Mouse (Mus musculus) midbrain, embryonic 11.5 days (tissue): ENCODE measurements around the gene Asgr1. TPM values are rescaled to one million over a fixed set of nuclear protein-coding genes. Genes with fewer than 3 reads are reported as not detected.

Experiments used
- ATAC-seq: fragments of 200-750 bp; cut with Nextera tagmentation; 2 replicates; pipeline ENCODE4 v1.8.0; 2017; ENCODE audit warnings: moderate TSS enrichment, moderate library complexity; ENCODE audit not compliant: low FRiP score
- DNase-seq: peaks from one replicate; pipeline ENCODE4 v3.0.0; 2015; ENCODE audit warnings: low spot score; ENCODE audit errors: missing footprints
- H3K27ac ChIP-seq: fragments of 300-500 bp; sonication (generic); 2 replicates; pipeline ENCODE4 v1.5.1; 2014; ENCODE audit warnings: low read depth, low read length
- H3K27me3 ChIP-seq: fragments of 300-500 bp; sonication (generic); 2 replicates; pipeline ENCODE4 v1.6.1; 2014; ENCODE audit warnings: mild to moderate bottlenecking, low read length, moderate library complexity, mixed read lengths; ENCODE audit not compliant: control insufficient read depth, insufficient read depth
- H3K36me3 ChIP-seq: fragments of 300-500 bp; sonication (generic); 2 replicates; pipeline ENCODE4 v1.6.1; 2014; ENCODE audit warnings: mild to moderate bottlenecking, low read length, moderate library complexity, mixed read lengths; ENCODE audit not compliant: control insufficient read depth, insufficient read depth
- H3K4me1 ChIP-seq: fragments of 300-500 bp; sonication (generic); 2 replicates; pipeline ENCODE4 v1.6.1; 2014; ENCODE audit warnings: low read length; ENCODE audit not compliant: control insufficient read depth, insufficient read depth
- H3K4me2 ChIP-seq: fragments of 300-500 bp; sonication (generic); 2 replicates; pipeline ENCODE4 v1.6.1; 2014; ENCODE audit warnings: mild to moderate bottlenecking, moderate library complexity
- H3K4me3 ChIP-seq: fragments of 300-500 bp; sonication (generic); 2 replicates; pipeline ENCODE4 v1.5.1; 2014; ENCODE audit warnings: low read depth, low read length
- H3K9ac ChIP-seq: fragments of 300-500 bp; sonication (generic); 2 replicates; pipeline ENCODE4 v1.6.1; 2014; ENCODE audit warnings: low read length
- H3K9me3 ChIP-seq: fragments of 300-500 bp; sonication (generic); 2 replicates; pipeline ENCODE4 v1.6.1; 2016; ENCODE audit warnings: low read length; ENCODE audit not compliant: control insufficient read depth
- WGBS: fragments of 180-500 bp; shearing (Covaris S2); extraction: QIAGEN DNeasy Blood & Tissue Kit; methylation state at CpG from one replicate; pipeline ENCODE4 v1.1.7; 2014; 5-methylcytosine and 5-hydroxymethylcytosine counted together
- microRNA counts: library from miRNA; unstranded; fragments of <30 nt; microRNA quantifications from one replicate; lab custom pipeline; 2015
- microRNA-seq: library from miRNA; unstranded; fragments of <30 nt; microRNA quantifications from one replicate; pipeline ENCODE4, GENCODE M21; 2017
- polyA plus RNA-seq: library from polyadenylated mRNA; unstranded; fragments of >200 nt; fragmentation: Nextera tagmentation; extraction: Ambion mirVana; gene quantifications from 2 replicates; pipeline ENCODE4 v1.2.1, GENCODE M21; 2014

Asgr1 gene
- polyA plus RNA-seq, 1 experiment from 2014 or later: 0.23 TPM

DNA sequence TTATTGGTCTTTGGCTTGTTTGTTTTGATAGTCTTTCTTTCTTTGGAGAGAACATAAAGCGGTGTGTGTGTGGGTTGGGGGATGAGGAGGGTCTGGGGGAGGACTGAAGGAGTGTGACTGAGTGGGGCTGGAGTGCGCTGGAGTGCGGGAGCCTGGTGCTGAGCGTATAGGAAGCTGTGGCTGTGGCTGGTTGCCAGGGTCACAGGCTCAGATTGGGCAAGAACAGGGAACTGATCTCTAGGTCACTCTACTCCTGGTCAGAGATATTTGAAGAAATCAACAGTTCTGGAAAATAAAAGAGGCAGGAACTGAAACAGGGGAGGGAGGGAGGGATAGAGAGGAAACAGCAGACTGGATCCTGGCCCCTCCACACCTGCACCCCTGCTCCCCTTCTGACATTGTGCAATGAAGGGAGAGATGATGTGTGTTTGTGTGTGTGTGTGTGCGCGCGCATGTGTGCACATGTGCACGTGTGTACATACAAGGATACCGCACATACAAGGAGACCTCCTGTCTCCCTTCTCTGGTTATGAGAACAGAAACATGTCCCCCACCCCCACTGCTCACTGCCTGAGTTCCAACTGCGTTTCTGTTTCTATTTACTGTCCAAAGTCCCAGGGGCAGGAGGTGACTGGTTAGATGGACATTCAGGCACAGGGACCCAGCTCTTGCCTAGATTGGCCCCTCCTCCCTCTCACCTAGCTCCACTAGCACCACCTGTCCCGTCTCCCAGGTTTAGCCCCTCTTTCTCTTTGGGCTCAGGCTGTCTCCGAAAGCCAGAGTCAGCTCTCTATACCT, 38.3 kb downstream of the Asgr1 start, which contains the start of gene Asgr2:
Asgr2 (plus strand) TSS at position 659 of the 798 bp plus-strand sequence.
- no peak within 1 kb of the TSS for H3K4me3 ChIP-seq
- H3K27me3 ChIP-seq: no peaks in the 10 kb centered on the region
- H3K4me2 ChIP-seq: no peak within 1 kb of the TSS
- no peaks in the 10 kb centered on the region for H3K36me3 ChIP-seq
- DNase-seq: no peak
- H3K9me3 ChIP-seq: no peaks in the 10 kb centered on the region
- WGBS: 78% methylated on average over 12 of the region's 12 CpGs
- no peak for ATAC-seq
- H3K27ac ChIP-seq: no peak within 1 kb of the TSS
- H3K4me1 ChIP-seq: no peaks in the 10 kb centered on the region
- no peak within 1 kb of the TSS for H3K9ac ChIP-seq

DNA sequence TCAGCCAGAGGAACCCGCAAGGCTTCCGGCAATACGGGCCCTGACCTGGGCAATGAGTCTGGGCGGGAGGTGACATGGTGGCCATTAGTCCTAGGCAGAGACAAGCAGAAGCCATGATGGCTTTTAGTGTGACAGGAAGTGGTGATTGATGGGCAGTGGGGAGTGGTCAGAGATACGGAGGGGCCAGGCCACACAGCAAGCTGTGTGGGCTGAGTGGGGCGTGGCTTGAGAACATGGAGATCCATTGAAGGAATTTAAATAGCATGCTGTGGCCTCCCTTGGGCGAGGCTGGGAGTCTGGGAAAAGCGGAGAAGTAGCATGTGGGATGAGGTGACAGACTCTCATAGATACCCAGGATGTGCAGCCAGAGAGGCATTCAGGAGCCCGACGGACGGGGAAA, 43.5 kb downstream of the Asgr1 start:
- Histone ChIP-seq H3K4me2 (no peak overlapping the region), H3K27ac (no peak overlapping the region), H3K36me3 (no peaks in the 10 kb centered on the region), H3K27me3 (no peaks in the 10 kb centered on the region), H3K9ac (no peak overlapping the region), H3K9me3 (no peaks in the 10 kb centered on the region), H3K4me3 (no peak overlapping the region), H3K4me1 (no peaks in the 10 kb centered on the region)
- 81% methylated on average over 11 of the region's 11 CpGs for WGBS
- ATAC-seq (no peak), DNase-seq (no peak)

DNA sequence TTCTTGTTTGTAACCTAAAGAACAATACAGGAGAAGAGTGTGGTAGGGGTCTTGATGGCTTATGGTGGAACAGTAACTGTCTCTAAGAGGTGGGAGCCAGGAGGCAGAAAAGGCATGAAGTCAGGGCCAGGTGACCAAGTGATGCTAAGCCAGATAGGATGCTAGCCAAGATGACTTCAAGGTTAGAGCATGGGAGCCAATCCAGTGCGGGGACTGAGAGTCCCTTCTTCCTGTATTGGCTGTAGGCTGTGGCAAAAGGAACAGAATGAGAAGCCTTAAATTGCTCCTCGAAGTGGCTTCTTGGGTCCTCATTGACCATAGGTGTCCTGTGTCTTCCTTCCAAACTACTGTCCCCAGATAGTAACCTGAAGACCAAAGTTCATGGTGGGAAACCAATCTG, 45.2 kb downstream of the Asgr1 start:
- DNase-seq: no peak
- H3K4me3 ChIP-seq: no peak overlapping the region
- no peak for ATAC-seq
- H3K4me2 ChIP-seq: no peak overlapping the region
- H3K27me3 ChIP-seq: no peaks in the 10 kb centered on the region
- H3K36me3 ChIP-seq: no peaks in the 10 kb centered on the region
- no peaks in the 10 kb centered on the region for H3K4me1 ChIP-seq
- no peak overlapping the region for H3K9ac ChIP-seq
- WGBS: 75% methylated on average over 2 of the region's 2 CpGs
- H3K27ac ChIP-seq: no peak overlapping the region
- H3K9me3 ChIP-seq: no peaks in the 10 kb centered on the region

DNA sequence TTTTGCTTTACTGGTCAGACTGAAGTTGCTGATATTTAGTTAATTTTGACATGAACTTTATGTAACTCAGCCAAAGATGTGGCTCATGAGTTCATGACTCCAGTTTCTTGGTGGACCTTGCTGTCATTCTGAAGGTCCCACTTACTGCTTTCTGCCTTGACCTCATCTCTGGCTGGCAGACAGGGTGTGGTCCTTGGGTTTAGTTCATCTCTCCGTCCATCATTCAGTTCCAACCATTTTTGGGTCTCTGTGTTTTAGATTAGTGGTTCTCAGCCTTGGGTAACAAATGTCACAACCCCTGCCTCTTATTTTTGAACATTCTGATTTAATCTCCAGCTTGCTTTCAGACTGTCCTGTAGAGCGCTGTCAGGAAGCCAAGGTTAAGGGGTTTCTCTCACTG, 45.9 kb downstream of the Asgr1 start:
- Histone ChIP-seq H3K4me2 (no peak overlapping the region), H3K4me1 (no peaks in the 10 kb centered on the region), H3K27ac (no peak overlapping the region), H3K4me3 (no peak overlapping the region), H3K36me3 (no peaks in the 10 kb centered on the region), H3K9me3 (no peaks in the 10 kb centered on the region), H3K9ac (no peak overlapping the region), H3K27me3 (no peaks in the 10 kb centered on the region)
- no peak for DNase-seq
- WGBS: 88% methylated on average over 2 of the region's 2 CpGs
- ATAC-seq: no peak

DNA sequence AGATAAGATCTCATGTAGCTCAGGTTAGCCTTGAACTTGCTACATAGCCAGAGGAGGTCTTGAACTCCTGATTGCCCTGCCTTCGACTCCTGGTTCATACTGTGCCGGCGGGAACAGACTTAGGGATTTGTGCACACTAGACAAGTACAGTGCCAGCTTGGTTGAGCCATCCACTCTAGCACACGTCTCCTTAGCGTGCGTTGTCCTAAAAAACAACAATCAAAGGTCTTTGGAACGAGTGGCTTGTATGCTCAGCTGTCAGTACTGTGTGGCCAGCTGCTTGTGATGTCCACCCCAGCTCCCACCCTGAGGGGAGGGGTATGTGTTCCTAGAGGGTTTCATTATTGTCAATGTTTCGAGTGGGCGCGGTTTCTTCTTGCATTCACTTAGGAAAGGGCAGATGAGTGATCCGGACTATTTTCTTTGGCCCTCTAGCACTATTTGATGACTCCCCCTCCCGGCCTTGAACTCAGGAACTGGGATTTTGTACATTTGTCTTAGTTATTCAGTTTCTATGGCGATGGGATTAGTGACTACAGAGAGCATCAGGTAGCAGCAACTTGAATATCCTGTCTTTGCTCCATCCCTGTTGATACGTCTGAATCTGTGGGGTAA, 49.9 kb downstream of the Asgr1 start:
- H3K9ac ChIP-seq: no peak overlapping the region
- H3K36me3 ChIP-seq: no peaks in the 10 kb centered on the region
- no peaks in the 10 kb centered on the region for H3K9me3 ChIP-seq
- WGBS: 82% methylated on average over 14 of the region's 14 CpGs
- H3K4me3 ChIP-seq: no peak overlapping the region
- H3K4me1 ChIP-seq: no peaks in the 10 kb centered on the region
- H3K27me3 ChIP-seq: no peaks in the 10 kb centered on the region
- ATAC-seq (no peak), DNase-seq (no peak)
- no peak overlapping the region for H3K4me2 ChIP-seq
- no peak overlapping the region for H3K27ac ChIP-seq

DNA sequence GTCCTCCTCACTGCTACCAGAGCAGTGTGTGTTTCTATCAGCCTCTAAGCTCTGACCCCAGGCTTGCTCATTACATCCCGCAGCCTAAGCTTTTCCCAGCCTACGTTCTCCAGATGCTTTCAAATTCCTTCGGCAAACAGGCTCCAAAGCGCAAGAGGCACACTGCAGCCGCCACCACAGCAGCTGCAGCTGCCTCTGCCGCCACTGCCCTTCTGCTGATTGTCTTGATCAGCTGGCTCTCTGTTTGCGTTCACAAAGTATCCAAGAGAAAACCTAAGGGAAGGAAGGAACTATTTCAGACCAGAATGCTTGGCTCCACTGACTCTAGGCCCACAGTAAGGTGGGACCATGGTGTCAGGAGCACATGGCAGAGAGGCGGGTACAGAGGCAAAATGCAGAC, 53.2 kb downstream of the Asgr1 start:
- WGBS: 60% methylated on average over 8 of the region's 8 CpGs
- no peak overlapping the region for H3K27ac ChIP-seq

More for the DNA sequence above, 53.2 kb downstream of the Asgr1 start:
- H3K4me3 ChIP-seq: no peak overlapping the region
- H3K9me3 ChIP-seq: no peaks in the 10 kb centered on the region
- no peak overlapping the region for H3K9ac ChIP-seq
- no peak for DNase-seq
- H3K4me2 ChIP-seq: no peak overlapping the region
- H3K36me3 ChIP-seq: no peaks in the 10 kb centered on the region
- H3K4me1 ChIP-seq: no peaks in the 10 kb centered on the region
- no peak for ATAC-seq
- no peaks in the 10 kb centered on the region for H3K27me3 ChIP-seq

MicroRNA genes within 50 kb of the gene (microRNA counts, 519-probe panel; counts per million panel counts)
- microRNA mmu-miR-324-3p (lab: Ali Mortazavi, UCI): not detected
- 5,247 counts per million, percentile 64 among the panel's probes with 10 or more counts for microRNA mmu-miR-324-5p (lab: Ali Mortazavi, UCI)

Small RNA genes lying within 50 kb of the gene (microRNA-seq; reads per million reads assigned to microRNA genes)
- 6,750 reads per million, percentile 93 among the genes with 10 or more reads in this experiment for gene Mir324

Other genes starting within 250 kb of the Asgr1 start
- 0.20 and 0.23 TPM in 2 replicates for gene Tmem102, start 248.5 kb upstream of the Asgr1 start, polyA plus RNA-seq
- gene Gm39566, start 238.8 kb upstream of the Asgr1 start, polyA plus RNA-seq: not detected in 2 replicates
- gene Spem2, start 235.6 kb upstream of the Asgr1 start, polyA plus RNA-seq: not detected in 2 replicates
- 0.12 TPM in 1 of 2 replicates, not detected in the other for gene Spem1, start 231.9 kb upstream of the Asgr1 start, polyA plus RNA-seq
- gene Nlgn2, start 216.3 kb upstream of the Asgr1 start, polyA plus RNA-seq: 9.9 and 10.3 TPM in 2 replicates
- 285 and 287 TPM in 2 replicates for gene Tmem256, start 215.6 kb upstream of the Asgr1 start, polyA plus RNA-seq
- 61.7 and 65.3 TPM in 2 replicates for gene Plscr3, start 207.7 kb upstream of the Asgr1 start, polyA plus RNA-seq
- 0.44 and 0.48 TPM in 2 replicates for gene Tnk1, start 195.4 kb upstream of the Asgr1 start, polyA plus RNA-seq
- gene Tmem95, start 176.1 kb upstream of the Asgr1 start, polyA plus RNA-seq: not detected in 2 replicates
- 3.1 and 3.9 TPM in 2 replicates for gene Kctd11, start 172.7 kb upstream of the Asgr1 start, polyA plus RNA-seq
- gene Acap1, start 158.5 kb upstream of the Asgr1 start, polyA plus RNA-seq: 0.36 and 0.59 TPM in 2 replicates
- 15.3 and 17.8 TPM in 2 replicates for gene 2810408A11Rik, start 153.1 kb upstream of the Asgr1 start, polyA plus RNA-seq
- gene Neurl4, start 153.0 kb upstream of the Asgr1 start, polyA plus RNA-seq: 15.6 and 16.3 TPM in 2 replicates
- 92.2 and 95.8 TPM in 2 replicates for gene Gps2, start 140.2 kb upstream of the Asgr1 start, polyA plus RNA-seq
- gene Eif5a, start 132.1 kb upstream of the Asgr1 start, polyA plus RNA-seq: 1,778 and 1,800 TPM in 2 replicates
- 3.2 and 5.1 TPM in 2 replicates for gene Ybx2, start 118.3 kb upstream of the Asgr1 start, polyA plus RNA-seq
- 6.3 and 7.8 TPM in 2 replicates for gene Slc2a4, start 105.9 kb upstream of the Asgr1 start, polyA plus RNA-seq
- gene Cldn7, start 89.3 kb upstream of the Asgr1 start, polyA plus RNA-seq: 2.3 and 2.7 TPM in 2 replicates
- 20.7 and 22.6 TPM in 2 replicates for gene Ctdnep1, start 72.9 kb upstream of the Asgr1 start, polyA plus RNA-seq
- 150 and 151 TPM in 2 replicates for gene Elp5, start 71.6 kb upstream of the Asgr1 start, polyA plus RNA-seq
- gene Gabarap, start 62.9 kb upstream of the Asgr1 start, polyA plus RNA-seq: 566 and 590 TPM in 2 replicates
- gene Phf23, start 58.3 kb upstream of the Asgr1 start, polyA plus RNA-seq: 51.5 and 53.4 TPM in 2 replicates
- gene Dvl2, start 53.5 kb upstream of the Asgr1 start, polyA plus RNA-seq: 29.0 and 30.0 TPM in 2 replicates
- 46.5 and 47.8 TPM in 2 replicates for gene Acadvl, start 38.7 kb upstream of the Asgr1 start, polyA plus RNA-seq
- 11.2 and 15.2 TPM in 2 replicates for gene Dlg4, start 37.1 kb upstream of the Asgr1 start, polyA plus RNA-seq
- not detected in 2 replicates for gene Asgr2, start 38.6 kb downstream of the Asgr1 start, polyA plus RNA-seq
- gene Mgl2, start 76.2 kb downstream of the Asgr1 start, polyA plus RNA-seq: 0.11 and 0.22 TPM in 2 replicates
- 0.66 and 0.89 TPM in 2 replicates for gene Clec10a, start 102.1 kb downstream of the Asgr1 start, polyA plus RNA-seq
- gene Slc16a11, start 158.7 kb downstream of the Asgr1 start, polyA plus RNA-seq: 0.19 and 0.30 TPM in 2 replicates
- 14.9 and 15.8 TPM in 2 replicates for gene Slc16a13, start 167.0 kb downstream of the Asgr1 start, polyA plus RNA-seq
- 4.9 and 5.4 TPM in 2 replicates for gene Bcl6b, start 175.7 kb downstream of the Asgr1 start, polyA plus RNA-seq
- gene 0610010K14Rik, start 183.8 kb downstream of the Asgr1 start, polyA plus RNA-seq: 226 and 232 TPM in 2 replicates
- 9.7 and 12.1 TPM in 2 replicates for gene Gm21988, start 185.7 kb downstream of the Asgr1 start, polyA plus RNA-seq
- 126 and 127 TPM in 2 replicates for gene Rnasek, start 185.8 kb downstream of the Asgr1 start, polyA plus RNA-seq
- 3.2 and 3.4 TPM in 2 replicates for gene Alox12, start 201.3 kb downstream of the Asgr1 start, polyA plus RNA-seq